Mouse (Mus musculus) forebrain, embryonic 15.5 days (tissue): ENCODE measurements around the gene Clic5. TPM values are rescaled to one million over a fixed set of nuclear protein-coding genes. Genes with fewer than 3 reads are reported as not detected.
A peak's percentile ranks its signal among the peaks of the same experiment; 100 is the strongest.

ENCODE experiments used
- ATAC-seq: fragments of 200-750 bp; cut with Nextera tagmentation; replicated peaks from 2 replicates; pipeline ENCODE4 v1.8.0; 2017; ENCODE audit warnings: mild to moderate bottlenecking, moderate TSS enrichment, moderate library complexity
- H3K27ac ChIP-seq: fragments of 300-500 bp; sonication (generic); replicated peaks from 2 replicates; pipeline ENCODE4 v1.5.1; 2015; ENCODE audit warnings: mild to moderate bottlenecking, inconsistent platforms
- H3K27me3 ChIP-seq: fragments of 300-500 bp; sonication (generic); 2 replicates; pipeline ENCODE4 v1.6.1; 2015; ENCODE audit warnings: inconsistent platforms
- H3K36me3 ChIP-seq: fragments of 300-500 bp; sonication (generic); 2 replicates; pipeline ENCODE4 v1.6.1; 2015; ENCODE audit warnings: mild to moderate bottlenecking, inconsistent platforms
- H3K4me1 ChIP-seq: fragments of 300-500 bp; sonication (generic); 2 replicates; pipeline ENCODE4 v1.6.1; 2015; ENCODE audit warnings: inconsistent platforms
- H3K4me2 ChIP-seq: fragments of 300-500 bp; sonication (generic); replicated peaks from 2 replicates; pipeline ENCODE4 v1.6.1; 2015; ENCODE audit warnings: mild to moderate bottlenecking, inconsistent platforms
- H3K4me3 ChIP-seq: fragments of 300-500 bp; sonication (generic); 2 replicates; pipeline ENCODE4 v1.5.1; 2015; ENCODE audit warnings: mild to moderate bottlenecking, inconsistent platforms
- H3K9ac ChIP-seq: fragments of 300-500 bp; sonication (generic); replicated peaks from 2 replicates; pipeline ENCODE4 v1.6.1; 2015; ENCODE audit warnings: mild to moderate bottlenecking, inconsistent platforms
- H3K9me3 ChIP-seq: fragments of 300-500 bp; sonication (generic); 2 replicates; pipeline ENCODE4 v1.6.1; 2016; ENCODE audit warnings: inconsistent platforms
- WGBS: fragments of 180-500 bp; shearing (Covaris S2); methylation state at CpG from one replicate; pipeline ENCODE4 v1.1.7; 2015; ENCODE audit warnings: mixed read lengths; 5-methylcytosine and 5-hydroxymethylcytosine counted together
- polyA plus RNA-seq: library from polyadenylated mRNA; unstranded; fragments of >200 nt; fragmentation: Nextera tagmentation; extraction: Ambion mirVana; gene quantifications from 2 replicates; pipeline ENCODE4 v1.2.1, GENCODE M21; 2015

The Clic5 gene
- polyA plus RNA-seq, 1 experiment from 2014 or later: 0.06 TPM

DNA sequence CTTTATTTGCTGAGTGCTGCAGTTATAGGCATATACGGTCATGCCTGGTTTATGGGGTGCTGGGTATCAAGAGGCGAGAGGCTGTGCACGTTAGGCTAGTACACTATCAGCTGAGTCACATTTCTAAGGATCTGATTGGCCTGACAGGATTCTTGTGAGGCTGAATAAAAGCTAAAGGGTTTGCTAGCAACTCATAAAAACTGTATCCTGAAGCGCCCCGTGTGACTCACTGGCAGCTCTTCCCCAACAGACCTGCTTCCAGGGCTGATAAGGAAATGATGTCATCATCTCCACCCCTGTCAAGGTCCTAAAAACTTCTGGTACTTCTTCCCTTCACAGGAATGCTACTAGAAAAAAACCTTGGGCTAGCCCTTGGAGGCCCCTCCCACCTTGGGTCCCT lies 14.6 kb downstream of the Clic5 start:
- Histone ChIP-seq H3K27me3 (no peaks in the 10 kb centered on the region), H3K9ac (no peak overlapping the region), H3K4me3 (no peak overlapping the region), H3K4me2 (no peak overlapping the region), H3K36me3 (no peaks in the 10 kb centered on the region), H3K9me3 (no peaks in the 10 kb centered on the region), H3K4me1 (no peaks in the 10 kb centered on the region), H3K27ac (no peak overlapping the region)
- no peak for ATAC-seq
- WGBS: 94% methylated on average over 5 of the region's 5 CpGs

DNA sequence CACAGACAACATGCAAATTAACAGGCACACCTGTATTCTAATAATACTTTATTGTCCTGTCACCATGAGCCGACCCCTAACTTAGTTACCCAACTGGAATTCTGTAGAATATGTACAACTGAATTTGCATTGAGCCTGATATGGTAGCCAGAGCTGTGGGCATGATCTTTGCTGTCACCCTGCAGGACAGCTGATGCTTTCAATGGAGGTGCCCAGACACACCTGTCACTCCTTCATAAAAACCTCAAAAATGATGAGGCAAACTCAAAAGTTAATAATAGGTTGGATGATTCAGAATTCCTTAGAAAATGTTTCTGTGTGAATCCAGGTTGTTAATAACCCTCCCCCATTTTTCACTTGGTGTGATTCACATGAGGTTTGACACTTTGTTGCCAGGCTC lies 16.4 kb downstream of the Clic5 start:
- Histone ChIP-seq H3K9ac (no peak overlapping the region), H3K27me3 (no peaks in the 10 kb centered on the region), H3K4me3 (no peak overlapping the region), H3K4me2 (no peak overlapping the region), H3K27ac (no peak overlapping the region), H3K36me3 (no peaks in the 10 kb centered on the region), H3K9me3 (no peaks in the 10 kb centered on the region), H3K4me1 (no peaks in the 10 kb centered on the region)
- ATAC-seq: no peak
- 96% methylated on average over 1 of the region's 1 CpGs for WGBS

DNA sequence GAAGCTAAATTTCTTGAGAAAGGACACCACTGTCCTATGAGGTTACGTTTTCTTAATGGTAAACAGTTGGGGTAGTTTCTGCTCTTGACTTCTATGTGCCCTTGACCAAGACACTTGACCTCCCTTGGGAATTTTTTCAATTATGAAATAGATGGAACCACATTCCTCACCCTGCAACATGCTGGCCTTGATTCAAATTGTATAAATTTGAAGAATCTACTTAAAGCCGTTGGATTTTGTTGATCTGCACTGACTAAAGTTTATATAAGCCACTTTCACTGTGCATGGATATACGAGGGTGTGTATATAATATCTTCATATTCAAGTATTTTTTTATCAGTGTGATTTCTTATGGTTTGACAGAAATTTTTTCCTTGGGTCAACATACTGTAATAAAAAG lies 17.2 kb downstream of the Clic5 start:
- Histone ChIP-seq H3K27me3 (no peaks in the 10 kb centered on the region), H3K4me2 (no peak overlapping the region), H3K27ac (no peak overlapping the region), H3K4me1 (no peaks in the 10 kb centered on the region), H3K9me3 (no peaks in the 10 kb centered on the region), H3K4me3 (no peak overlapping the region), H3K9ac (no peak overlapping the region), H3K36me3 (no peaks in the 10 kb centered on the region)
- 89% methylated on average over 3 of the region's 3 CpGs for WGBS
- ATAC-seq: no peak

DNA sequence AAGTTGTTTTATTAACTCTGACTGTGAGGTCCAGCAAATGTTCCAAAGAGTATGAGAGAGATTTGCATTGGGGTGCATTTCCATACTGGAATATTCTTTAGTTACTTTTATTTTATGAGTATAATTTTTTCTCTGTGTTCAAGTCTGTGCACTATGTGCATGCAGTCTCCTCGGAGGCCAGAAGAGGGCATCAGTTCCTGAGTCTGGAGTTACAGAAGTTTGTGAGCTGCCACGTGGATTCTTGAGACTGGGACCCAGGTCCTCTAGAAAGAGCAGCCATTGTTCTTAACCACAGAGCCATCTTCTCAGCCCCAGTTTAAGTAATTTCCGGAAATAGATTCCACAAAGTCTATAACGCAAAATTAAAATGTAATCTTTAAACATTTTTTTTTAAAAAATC lies 20.5 kb downstream of the Clic5 start:
- ATAC-seq: no peak
- H3K36me3 ChIP-seq: no peaks in the 10 kb centered on the region
- H3K4me1 ChIP-seq: no peaks in the 10 kb centered on the region
- H3K4me2 ChIP-seq: no peak overlapping the region
- no peak overlapping the region for H3K27ac ChIP-seq
- 81% methylated on average over 4 of the region's 4 CpGs for WGBS
- H3K27me3 ChIP-seq: no peaks in the 10 kb centered on the region
- no peak overlapping the region for H3K9ac ChIP-seq
- H3K9me3 ChIP-seq: no peaks in the 10 kb centered on the region
- no peak overlapping the region for H3K4me3 ChIP-seq

DNA sequence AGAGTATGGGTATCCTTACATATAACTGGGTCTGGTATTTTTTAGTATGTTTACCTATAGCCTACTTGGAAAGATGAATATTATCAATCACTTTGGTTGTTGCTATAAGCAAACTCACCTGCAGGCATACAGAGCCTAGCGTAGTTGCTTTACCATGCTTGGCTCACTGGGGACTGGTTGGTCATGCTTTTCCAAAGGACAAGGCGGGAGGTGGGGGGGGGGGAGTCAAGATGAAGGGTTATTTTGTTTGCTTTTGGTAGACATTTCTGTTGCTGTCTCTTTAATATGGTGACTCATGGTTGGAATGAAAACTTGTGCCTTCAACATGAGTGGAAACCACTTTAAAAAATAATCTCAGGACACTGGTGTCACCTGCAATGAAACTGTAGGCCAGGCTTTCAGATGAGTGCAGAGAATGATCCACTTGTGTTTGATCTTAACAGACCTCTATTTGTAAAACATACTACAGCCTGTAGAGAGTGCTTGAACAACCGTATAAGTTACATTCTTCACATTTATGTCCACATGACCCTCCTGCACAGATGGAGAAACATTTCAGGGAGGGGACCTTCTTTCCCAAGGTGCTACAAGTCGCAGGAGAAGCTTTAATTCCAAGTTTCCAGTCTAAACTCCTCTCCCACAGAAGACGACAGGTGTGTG lies 24.7 kb downstream of the Clic5 start:
- WGBS: 88% methylated on average over 5 of the region's 5 CpGs
- H3K4me2 ChIP-seq: no peak overlapping the region
- no peak overlapping the region for H3K9ac ChIP-seq
- H3K27me3 ChIP-seq: no peaks in the 10 kb centered on the region
- H3K9me3 ChIP-seq: no peaks in the 10 kb centered on the region
- H3K4me1 ChIP-seq: no peaks in the 10 kb centered on the region
- no peak for ATAC-seq
- no peak overlapping the region for H3K4me3 ChIP-seq
- no peaks in the 10 kb centered on the region for H3K36me3 ChIP-seq
- H3K27ac ChIP-seq: no peak overlapping the region

DNA sequence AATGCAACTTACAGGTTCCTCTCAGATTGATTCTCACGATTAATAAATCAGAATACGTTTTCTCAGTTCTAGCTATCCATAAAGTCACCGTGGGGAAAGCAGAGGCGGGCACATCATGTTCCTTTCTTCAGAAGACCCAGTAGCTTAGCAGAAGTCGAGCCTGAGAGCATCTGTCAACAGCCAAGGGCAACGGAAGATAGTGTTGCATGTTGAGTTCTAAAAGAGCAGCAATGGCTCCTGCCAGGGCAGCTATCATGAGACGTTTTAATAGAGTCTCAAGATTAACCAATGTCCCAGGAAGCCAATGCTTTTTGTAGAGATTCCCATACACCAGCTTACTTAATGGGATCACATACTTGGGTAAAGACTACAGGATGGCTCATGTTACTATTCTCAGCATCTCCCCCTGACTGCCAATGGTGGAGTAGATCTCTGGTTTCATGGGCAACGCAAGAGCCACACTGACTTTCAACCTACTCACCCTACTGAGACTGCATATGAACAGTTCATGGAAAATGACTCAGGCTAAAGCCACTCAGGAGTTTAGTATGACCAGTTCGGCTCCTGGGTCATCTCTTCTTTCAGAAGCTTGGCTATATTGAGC lies 26.9 kb downstream of the Clic5 start:
- Histone ChIP-seq H3K9ac (no peak overlapping the region), H3K4me1 (no peaks in the 10 kb centered on the region), H3K4me2 (no peak overlapping the region), H3K36me3 (no peaks in the 10 kb centered on the region), H3K4me3 (no peak overlapping the region), H3K9me3 (no peaks in the 10 kb centered on the region), H3K27ac (no peak overlapping the region), H3K27me3 (no peaks in the 10 kb centered on the region)
- WGBS: 86% methylated on average over 9 of the region's 9 CpGs
- no peak for ATAC-seq

DNA sequence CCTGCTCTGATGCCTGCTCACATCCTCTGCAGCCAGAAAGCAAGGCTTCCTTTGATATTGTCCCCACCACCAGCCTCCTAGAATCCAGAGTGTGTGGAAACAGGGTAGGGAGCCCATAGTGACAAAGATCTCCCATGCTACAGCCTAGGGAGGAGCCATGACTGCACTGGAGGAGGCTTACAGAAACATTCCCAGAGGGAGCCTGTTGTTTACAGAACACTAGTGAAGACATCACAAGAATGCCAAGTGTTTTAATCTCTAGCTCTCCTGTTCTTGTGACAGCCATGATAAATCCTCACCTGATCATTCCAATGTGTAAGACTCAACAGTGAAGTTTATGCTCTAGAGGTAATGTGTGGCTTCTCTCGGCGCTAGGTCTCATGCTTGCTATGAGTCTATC lies 28.8 kb downstream of the Clic5 start:
- Histone ChIP-seq H3K4me2 (no peak overlapping the region), H3K27ac (no peak overlapping the region), H3K4me3 (no peak overlapping the region), H3K36me3 (no peaks in the 10 kb centered on the region), H3K27me3 (no peaks in the 10 kb centered on the region), H3K9me3 (no peaks in the 10 kb centered on the region), H3K4me1 (no peaks in the 10 kb centered on the region), H3K9ac (no peak overlapping the region)
- WGBS: 93% methylated on average over 2 of the region's 2 CpGs
- no peak for ATAC-seq

DNA sequence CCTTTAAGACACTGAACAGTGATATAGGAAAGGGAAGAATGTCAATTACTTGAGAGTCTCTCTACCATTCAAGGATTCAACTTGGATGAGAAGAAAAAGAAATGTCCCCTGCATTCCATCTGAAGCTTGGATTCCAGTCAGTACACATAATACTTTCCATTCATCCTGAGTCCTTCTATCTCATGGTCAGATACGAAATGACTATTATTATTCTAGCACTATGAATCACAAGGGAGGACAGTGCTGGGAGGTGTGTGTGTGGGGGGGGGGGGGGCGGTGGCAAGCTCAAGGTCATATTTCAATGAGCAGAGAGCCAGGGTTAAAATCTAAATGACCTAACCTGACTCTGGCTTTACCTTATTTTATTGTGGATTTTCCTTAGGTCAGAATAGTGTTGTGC lies 31.6 kb downstream of the Clic5 start:
- Histone ChIP-seq H3K9ac (no peak overlapping the region), H3K9me3 (no peaks in the 10 kb centered on the region), H3K4me3 (no peak overlapping the region), H3K36me3 (no peaks in the 10 kb centered on the region), H3K4me2 (no peak overlapping the region), H3K27ac (no peak overlapping the region), H3K4me1 (no peaks in the 10 kb centered on the region), H3K27me3 (no peaks in the 10 kb centered on the region)
- WGBS: 86% methylated on average over 2 of the region's 2 CpGs
- ATAC-seq: no peak

DNA sequence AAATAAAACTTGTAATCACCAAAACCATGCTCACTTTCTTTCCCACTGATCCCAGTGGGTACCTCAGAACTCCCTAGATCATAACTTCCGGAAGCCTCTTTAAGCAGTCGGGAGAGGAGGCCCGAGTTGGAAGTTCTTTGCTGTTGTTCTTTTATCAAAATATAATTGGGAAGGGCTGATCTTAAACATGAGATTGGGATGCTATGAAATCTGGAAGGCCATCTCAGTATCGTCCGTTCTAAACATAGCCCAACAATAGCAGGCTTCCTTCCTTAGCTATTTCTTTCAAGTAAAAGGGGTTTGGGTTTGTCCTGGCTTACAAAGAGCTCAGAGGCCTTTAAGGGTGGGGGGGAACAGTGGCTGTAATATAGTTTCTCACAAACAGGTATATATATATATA lies 40.0 kb downstream of the Clic5 start:
- Histone ChIP-seq H3K27ac (no peak overlapping the region), H3K4me3 (no peak overlapping the region), H3K4me1 (no peaks in the 10 kb centered on the region), H3K4me2 (no peak overlapping the region), H3K9ac (no peak overlapping the region), H3K9me3 (no peaks in the 10 kb centered on the region), H3K36me3 (no peaks in the 10 kb centered on the region), H3K27me3 (no peaks in the 10 kb centered on the region)
- no peak for ATAC-seq
- WGBS: 87% methylated on average over 5 of the region's 5 CpGs

DNA sequence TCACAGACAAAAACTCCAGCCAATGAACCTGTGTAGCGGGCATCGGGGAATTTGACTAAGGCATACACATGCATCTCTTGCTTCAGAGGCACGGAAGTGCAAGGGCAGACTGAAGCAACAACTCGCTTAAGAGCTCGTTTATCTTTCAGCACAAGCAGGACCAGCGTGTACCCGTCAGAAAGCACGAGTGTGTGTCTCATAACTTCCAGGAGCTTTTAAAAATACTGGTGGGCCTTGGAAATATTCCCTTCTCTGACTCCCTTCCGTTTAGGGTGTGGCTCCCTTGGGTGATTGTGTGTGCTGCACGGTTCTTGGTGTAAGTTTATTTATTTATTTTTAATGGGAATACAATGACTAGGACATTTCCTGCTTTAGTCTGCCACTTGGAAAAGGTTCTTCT lies 41.7 kb downstream of the Clic5 start:
- no peak for ATAC-seq
- WGBS: 86% methylated on average over 10 of the region's 10 CpGs
- Histone ChIP-seq H3K36me3 (no peaks in the 10 kb centered on the region), H3K4me2 (no peak overlapping the region), H3K4me1 (no peaks in the 10 kb centered on the region), H3K9me3 (no peaks in the 10 kb centered on the region), H3K9ac (no peak overlapping the region), H3K27ac (no peak overlapping the region), H3K4me3 (no peak overlapping the region), H3K27me3 (no peaks in the 10 kb centered on the region)

DNA sequence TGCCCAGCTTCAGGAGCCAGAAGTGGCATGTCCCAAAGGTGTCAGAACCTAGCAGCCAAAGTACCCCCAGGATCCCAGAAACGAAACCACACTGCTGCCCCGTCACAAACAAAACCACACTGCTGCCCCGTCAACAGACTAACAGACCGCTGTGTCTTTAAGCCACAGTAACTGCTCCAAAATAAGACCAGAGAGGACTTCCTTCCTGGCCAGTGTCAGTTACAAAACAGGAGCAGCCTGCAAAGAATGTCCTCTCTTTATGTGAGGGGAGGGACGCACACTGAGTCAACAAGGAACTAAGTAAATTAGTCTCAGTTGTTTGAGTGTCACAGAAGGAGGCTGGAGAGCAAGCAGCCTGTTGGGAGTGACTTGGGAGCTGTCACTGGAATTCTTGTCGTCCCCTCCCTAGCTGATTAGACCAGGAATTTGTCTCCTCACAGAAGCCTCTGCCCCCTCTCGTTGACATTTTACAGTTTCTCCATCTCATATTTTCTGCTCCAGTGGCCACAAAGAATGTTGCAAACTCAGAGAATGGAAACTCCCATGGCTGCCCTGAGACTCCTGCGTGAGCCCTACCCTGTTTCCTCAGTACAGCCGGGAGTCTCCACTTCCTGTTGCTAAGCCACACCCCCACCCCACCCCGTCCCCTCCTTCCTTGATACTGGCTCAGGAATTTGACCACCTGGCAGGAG lies 50.8 kb downstream of the Clic5 start:
- no peak for ATAC-seq
- no peak overlapping the region for H3K27ac ChIP-seq

DNA sequence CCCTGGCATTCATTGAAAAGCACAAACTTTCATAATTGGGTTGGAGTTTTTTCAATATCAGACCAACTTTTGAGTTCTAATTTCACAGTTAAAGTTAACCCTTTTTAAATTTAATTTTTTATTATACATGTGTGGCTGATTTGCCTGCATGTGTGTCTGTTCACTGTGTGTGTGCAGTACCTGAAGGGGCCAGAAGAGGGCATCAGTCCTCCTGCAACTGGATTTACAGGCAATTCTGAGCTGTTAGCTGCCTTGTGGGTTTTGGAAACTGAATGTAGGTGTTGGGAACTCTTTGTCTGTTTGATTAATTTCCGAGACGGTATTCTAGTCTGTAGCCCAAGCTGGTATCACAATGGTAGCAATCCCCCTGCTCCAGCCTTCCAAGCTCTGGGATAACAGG lies 52.4 kb downstream of the Clic5 start:
- no peak overlapping the region for H3K4me2 ChIP-seq
- H3K4me3 ChIP-seq: no peak overlapping the region
- H3K27me3 ChIP-seq: no peaks in the 10 kb centered on the region
- H3K9ac ChIP-seq: no peak overlapping the region
- H3K36me3 ChIP-seq: no peaks in the 10 kb centered on the region
- H3K9me3 ChIP-seq: no peaks in the 10 kb centered on the region
- ATAC-seq: no peak
- 97% methylated on average over 2 of the region's 2 CpGs for WGBS
- no peaks in the 10 kb centered on the region; the same call in 1 of the 2 replicates for H3K4me1 ChIP-seq
- no peak overlapping the region for H3K27ac ChIP-seq

More for the DNA sequence above, 50.8 kb downstream of the Clic5 start:
- no peaks in the 10 kb centered on the region for H3K27me3 ChIP-seq
- no peaks in the 10 kb centered on the region; the same call in 1 of the 2 replicates for H3K4me1 ChIP-seq
- H3K4me3 ChIP-seq: no peak overlapping the region
- 0 out of 2 replicates have a peak overlapping the region, but pooled peaks have one; percentile 8 for H3K4me2 ChIP-seq
- H3K36me3 ChIP-seq: no peaks in the 10 kb centered on the region
- H3K9ac ChIP-seq: no peak overlapping the region
- H3K9me3 ChIP-seq: no peaks in the 10 kb centered on the region
- WGBS: 18% methylated on average over 10 of the region's 10 CpGs
